Mouse (Mus musculus) T-cell, adult 66 days (primary cell): ENCODE data around the gene Tas2r114. TPM values are rescaled to one million over a fixed set of nuclear protein-coding genes. Genes with fewer than 3 reads are reported as not detected.

ENCODE experiments used
- total RNA-seq, 2 experiments: library from RNA; stranded (reverse); gene quantifications; 3 replicates in 1 of 2; 4 replicates in 1 of 2; pipeline ENCODE4 v1.2.4; 2023

Gene Tas2r114
- total RNA-seq, result not detected

DNA sequence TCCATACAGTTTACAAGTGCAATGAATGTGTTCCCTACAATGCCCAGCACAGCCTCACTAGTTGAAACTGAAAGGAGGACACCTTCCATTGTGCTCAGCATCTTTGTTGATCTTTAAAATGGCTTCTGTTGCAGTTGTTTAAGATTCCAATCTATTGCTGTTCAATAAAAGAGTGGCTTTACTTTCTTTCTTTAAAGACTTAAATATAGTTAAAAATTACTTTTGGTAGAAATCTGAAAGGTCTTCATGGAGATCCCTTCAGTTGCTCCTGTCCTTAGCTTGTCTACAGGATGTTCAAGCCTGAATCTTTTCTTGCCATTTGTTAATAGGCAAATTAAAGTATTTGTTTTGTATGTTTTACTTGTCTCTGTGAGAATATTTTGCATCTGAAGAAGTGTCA lies at the start of gene Tas2r114:
Gene Tas2r114, minus strand, starts transcription at position 101 of the 400 bp plus-strand sequence.

GRCm38 (mm10) chr6:131687395-131687794 lies 2.5 kb downstream of the Tas2r114 start, which contains the start of gene Tas2r105:
Gene Tas2r105 (minus strand): TSS chr6:131687495.

DNA sequence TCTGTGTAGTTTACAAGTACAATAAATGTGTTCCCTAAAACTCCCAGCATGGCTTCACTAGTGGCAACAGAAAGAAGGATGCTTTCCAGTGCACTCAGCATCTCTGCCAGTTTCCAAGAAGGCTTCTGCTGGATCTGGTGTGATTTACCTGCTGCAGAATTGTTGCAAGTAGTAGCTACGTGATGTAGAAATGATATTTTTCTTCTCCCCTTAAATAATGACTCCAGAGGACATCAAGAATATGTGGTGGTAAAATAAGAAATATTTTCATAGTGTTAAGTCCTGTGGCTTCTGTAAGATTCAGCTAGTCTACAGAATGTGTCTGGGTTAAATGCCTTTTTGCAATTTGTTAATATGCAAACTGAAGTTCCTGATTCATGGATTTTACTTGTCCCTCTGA lies 4.2 kb downstream of the Tas2r114 start, which contains the start of gene Tas2r104:
Gene Tas2r104, minus strand, starts transcription at position 101 of the 400 bp plus-strand sequence.

GRCm38 (mm10) chr6:131678786-131679185 lies 11.1 kb downstream of the Tas2r114 start, which contains the start of gene Tas2r106:
Gene Tas2r106 (minus strand): TSS chr6:131678886.

DNA sequence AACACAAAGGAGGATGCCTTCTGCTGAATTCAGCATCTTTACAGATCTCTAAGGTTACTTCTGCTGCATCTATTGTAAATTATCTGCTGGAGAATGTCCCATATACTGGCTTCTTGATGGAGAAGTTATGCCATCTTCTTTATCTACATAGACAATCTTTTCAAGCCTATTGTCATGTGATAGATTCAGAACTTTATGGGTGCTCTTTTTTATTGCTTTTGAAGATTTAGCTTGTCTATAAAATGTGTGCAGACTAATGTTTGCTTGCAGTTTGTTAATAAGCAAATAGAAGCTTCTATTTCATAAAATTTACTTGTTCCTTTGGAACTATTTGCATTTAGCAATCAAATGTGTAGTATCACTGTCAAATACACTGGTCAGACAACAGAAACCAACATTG lies 29.8 kb downstream of the Tas2r114 start, which contains the start of gene Tas2r107:
Gene Tas2r107, minus strand, starts transcription at position 101 of the 400 bp plus-strand sequence.

Other genes with a start within 250 kb of the Tas2r114 start
- gene 5430401F13Rik, start 203.7 kb downstream of the Tas2r114 start, total RNA-seq, result not detected
- gene Gm6619, start 203.7 kb downstream of the Tas2r114 start, total RNA-seq, result not detected
- not detected for gene Tas2r130, start 59.2 kb downstream of the Tas2r114 start, total RNA-seq
- not detected for gene Tas2r107, start 29.9 kb downstream of the Tas2r114 start, total RNA-seq
- not detected for gene Tas2r106, start 11.2 kb downstream of the Tas2r114 start, total RNA-seq
- gene Tas2r104, start 4.3 kb downstream of the Tas2r114 start, total RNA-seq, result not detected
- not detected for gene Tas2r105, start 2.6 kb downstream of the Tas2r114 start, total RNA-seq